Mouse (Mus musculus) spleen, postnatal 14 days (tissue): ENCODE data around the gene Dcst2.

Experiments used
- DNase-seq, 2 experiments: peaks; one replicate each; pipeline ENCODE4 v3.0.0; 2021 to 2022; ENCODE audit warnings: low spot score in 2 of 2

Dcst2 gene

GRCm38 (mm10) chr3:89387632-89388031 lies 25.9 kb downstream of the Dcst2 start:
- no peak for DNase-seq

GRCm38 (mm10) chr3:89388134-89388881 lies 26.5 kb downstream of the Dcst2 start:
- no peak for DNase-seq

- no peak for DNase-seq
Observed at GRCm38 (mm10) chr3:89388901-89389740, 27.3 kb downstream of the Dcst2 start.

GRCm38 (mm10) chr3:89390111-89390515 lies 28.3 kb downstream of the Dcst2 start:
- DNase-seq, result no peak

- no peak for DNase-seq
Observed at GRCm38 (mm10) chr3:89390699-89391662, 29.2 kb downstream of the Dcst2 start.

GRCm38 (mm10) chr3:89391663-89392511 lies 30.1 kb downstream of the Dcst2 start:
- no peak for DNase-seq

GRCm38 (mm10) chr3:89392871-89393311 lies 31.1 kb downstream of the Dcst2 start:
- no peak for DNase-seq

GRCm38 (mm10) chr3:89393605-89394004 lies 31.8 kb downstream of the Dcst2 start:
- peak; percentile 90 to 92 for DNase-seq

- no peak for DNase-seq
Observed at GRCm38 (mm10) chr3:89394006-89394893, 32.5 kb downstream of the Dcst2 start, which contains the start of gene Zbtb7b. Gene Zbtb7b, minus strand, starts transcription at chr3:89394776.

- no peak for DNase-seq
Observed at GRCm38 (mm10) chr3:89394894-89395256, 33.1 kb downstream of the Dcst2 start.

- no peak for DNase-seq
Observed at GRCm38 (mm10) chr3:89395419-89395805, 33.6 kb downstream of the Dcst2 start.

GRCm38 (mm10) chr3:89395806-89396653 lies 34.3 kb downstream of the Dcst2 start:
- DNase-seq, result no peak

- no peak for DNase-seq
Observed at GRCm38 (mm10) chr3:89396654-89397005, 34.9 kb downstream of the Dcst2 start.

- no peak for DNase-seq
Observed at GRCm38 (mm10) chr3:89401329-89401728, 39.6 kb downstream of the Dcst2 start.

- DNase-seq, result no peak
Observed at GRCm38 (mm10) chr3:89402693-89403092, 40.9 kb downstream of the Dcst2 start, which contains the start of gene Lenep. Gene Lenep, minus strand, starts transcription at chr3:89402793.

- DNase-seq, result no peak
Observed at GRCm38 (mm10) chr3:89406887-89407286, 45.1 kb downstream of the Dcst2 start.

GRCm38 (mm10) chr3:89408448-89408847 lies 46.7 kb downstream of the Dcst2 start:
- DNase-seq, result no peak

- no peak for DNase-seq
Observed at GRCm38 (mm10) chr3:89409701-89410100, 47.9 kb downstream of the Dcst2 start.

- DNase-seq, result no peak
Observed at GRCm38 (mm10) chr3:89410864-89411263, 49.1 kb downstream of the Dcst2 start.
